16 mouse cellular contexts compared by ENCODE assay signal in genomic region chr3:46771805-46772204, GRCm38 (mm10).
DNase-seq lines count a peak whose midpoint lies in the region.
"Had no signal": no experiment of that assay in that cellular context is flagged by ENCODE, and none has a peak within 500 bp of the region (broad histone marks: within the 10 kb centered on the region; RNA-seq: fewer than 3 reads in every experiment).

No protein-coding gene starts in this region.

- DNase-seq in lung, postnatal 10 days = peak; percentile 1
- DNase-seq in lung, postnatal 14 days = no peak
- DNase-seq in ES-CJ7 (ENCODE audit: low read depth, low spot score) (peak; percentile 25), MEL-GATA-1-ER (ENCODE audit: extremely low read depth, low read depth) (peak; percentile 69)
- peak; percentile 16 for DNase-seq in lung, postnatal 25 days (ENCODE audit: low spot score)
- no peak for DNase-seq in urinary bladder, postnatal 10 days (ENCODE audit: low spot score)
- no peak for DNase-seq in frontal cortex, postnatal 14 days (ENCODE audit: low spot score in 2 of 2)
- DNase-seq in left cerebral cortex, adult 11 months (ENCODE audit: low spot score) = no peak
- DNase-seq: adrenal gland, adult 8-10 months; adrenal gland, postnatal 36 days; cerebellum, adult 2 months; cerebellum, postnatal 10 days; gastrocnemius, postnatal 10 days; heart, adult 18-20 months; heart, postnatal 10 days; heart, postnatal 4 days had no signal

Comparison
In these comparisons a context has a peak if more than half of its experiments do, and no peak if none do; other contexts are left out.
1. DNase-seq: peak in lung, postnatal 10 days (single experiment), ES-CJ7 (single experiment), MEL-GATA-1-ER (single experiment) and lung, postnatal 25 days (single experiment); none in lung, postnatal 14 days (single experiment), urinary bladder, postnatal 10 days (single experiment), frontal cortex, postnatal 14 days (0 of 2) and left cerebral cortex, adult 11 months (single experiment).